Mouse (Mus musculus) heart, adult 2 months (tissue): ENCODE measurements around the gene Olfr498. TPM values are rescaled to one million over a fixed set of nuclear protein-coding genes. Genes with fewer than 3 reads are reported as not detected.

Source experiments
- DNase-seq, 2 experiments: peaks; one replicate each; pipeline ENCODE4 v3.0.0; 2021
- H3K27ac ChIP-seq: fragments of 200-600 bp; 2 replicates; pipeline ENCODE4 v1.8.1; 2022
- H3K27me3 ChIP-seq: fragments of 200-500 bp; 2 replicates; pipeline ENCODE4 v1.6.1; 2012; ENCODE audit warnings: mild to moderate bottlenecking, low read length, inconsistent platforms, mixed read lengths; ENCODE audit not compliant: control insufficient read depth, insufficient read depth
- H3K36me3 ChIP-seq: fragments of 200-500 bp; 2 replicates; pipeline ENCODE4 v1.6.1; 2012; ENCODE audit warnings: low read length, inconsistent platforms; ENCODE audit not compliant: control insufficient read depth, insufficient read depth
- H3K4me1 ChIP-seq: fragments of 200-500 bp; 2 replicates; pipeline ENCODE4 v1.6.1; 2011; ENCODE audit warnings: low read length; ENCODE audit not compliant: control insufficient read depth, insufficient read depth
- H3K4me3 ChIP-seq: fragments of 200-600 bp; 2 replicates; pipeline ENCODE4 v1.8.1; 2022
- H3K79me2 ChIP-seq: fragments of 200-500 bp; replicated peaks from 2 replicates; pipeline ENCODE4 v1.6.1; 2012; ENCODE audit warnings: mild to moderate bottlenecking, inconsistent platforms, low read length, moderate library complexity, mixed read lengths; ENCODE audit not compliant: control insufficient read depth, insufficient read depth
- H3K9ac ChIP-seq: fragments of 200-500 bp; 2 replicates; pipeline ENCODE4 v1.6.1; 2012; ENCODE audit warnings: low read depth, mild to moderate bottlenecking, control low read depth, inconsistent platforms, low read length, mixed read lengths
- CTCF ChIP-seq: fragments of 200-600 bp; IDR thresholded peaks from 2 replicates; pipeline ENCODE4 v1.8.1; 2022; ENCODE audit warnings: antibody characterized with exemption, mild to moderate bottlenecking, moderate library complexity
- EP300 ChIP-seq: fragments of 200-500 bp; IDR thresholded peaks from 2 replicates; pipeline ENCODE4 v1.6.1; 2011; ENCODE audit warnings: low read depth, low read length, control low read depth; ENCODE audit not compliant: insufficient read depth
- POLR2A ChIP-seq: fragments of 200-500 bp; IDR thresholded peaks from 2 replicates; pipeline ENCODE4 v1.6.1; 2011; ENCODE audit warnings: mild to moderate bottlenecking, low read depth, low read length, control low read depth; ENCODE audit not compliant: insufficient read depth
- WGBS: fragments of 180-500 bp; shearing (Covaris S2); methylation state at CpG from one replicate; pipeline ENCODE4 v1.1.7; 2018; 5-methylcytosine and 5-hydroxymethylcytosine counted together
- intact Hi-C: fragments of 180-260 bp; cut with DNase I; formaldehyde crosslinking; loops from one replicate; pipeline ENCODE4 v1.15.1; 2025
- long read RNA-seq: library from polyadenylated mRNA; stranded (forward); transcript quantifications from one replicate; pipeline ENCODE4 v2.0.0, GENCODE M21; 2021
- polyA plus RNA-seq: library from polyadenylated mRNA; depleted of rRNA; stranded (reverse); fragments of >200 nt; gene quantifications from 2 replicates; pipeline ENCODE4 v1.2.3, GENCODE M21; 2012; rRNA removed
- total RNA-seq, 2 experiments: library from RNA; stranded (reverse); gene quantifications; 2 replicates each; pipeline ENCODE4 v1.2.3; 2021

The Olfr498 gene
- total RNA-seq (not detected), polyA plus RNA-seq (not detected in 2 replicates)
- long read RNA-seq = 0 reads

- intact Hi-C loops = no loop called here
- TF ChIP-seq POLR2A (no peak), EP300 (no peak), CTCF (no peak)
- no peak within 1 kb of the TSS for H3K4me3 ChIP-seq
- H3K9ac ChIP-seq = no peak within 1 kb of the TSS
- DNase-seq = no peak
- no peaks in the 10 kb centered on the region for H3K36me3 ChIP-seq
- H3K4me1 ChIP-seq = no peaks in the 10 kb centered on the region
- H3K79me2 ChIP-seq = no peaks in the 10 kb centered on the region
- no peak within 1 kb of the TSS for H3K27ac ChIP-seq
- H3K27me3 ChIP-seq = no peaks in the 10 kb centered on the region
- 84% methylated on average over 1 of the region's 1 CpGs for WGBS
These were observed at the start of gene Olfr498 for GRCm38 (mm10) chr7:108465026-108465425. TSS of gene Olfr498 (plus strand) at chr7:108465326.

- WGBS = 59% methylated on average over 2 of the region's 2 CpGs
- Histone ChIP-seq H3K9ac (no peak within 1 kb of the TSS), H3K27ac (no peak within 1 kb of the TSS), H3K4me3 (no peak within 1 kb of the TSS), H3K36me3 (no peaks in the 10 kb centered on the region), H3K79me2 (no peaks in the 10 kb centered on the region), H3K27me3 (no peaks in the 10 kb centered on the region), H3K4me1 (no peaks in the 10 kb centered on the region)
- no peak for TF ChIP-seq CTCF
- no peak for TF ChIP-seq POLR2A
- TF ChIP-seq EP300 = no peak
- intact Hi-C loops = no loop called here
- DNase-seq = no peak
These were observed 45.0 kb upstream of the Olfr498 start, which contains the start of gene Olfr497 for GRCm38 (mm10) chr7:108420121-108420520. TSS of gene Olfr497 (plus strand) at chr7:108420421.

Other genes starting within 250 kb of the Olfr498 start
- gene Olfr488, start 207.0 kb upstream of the Olfr498 start, total RNA-seq = not detected
- gene Olfr488, start 207.0 kb upstream of the Olfr498 start, polyA plus RNA-seq = not detected in 2 replicates
- not detected for gene Olfr490, start 176.4 kb upstream of the Olfr498 start, total RNA-seq
- gene Olfr490, start 176.4 kb upstream of the Olfr498 start, polyA plus RNA-seq = not detected in 2 replicates
- gene Olfr491, start 151.9 kb upstream of the Olfr498 start, total RNA-seq = not detected
- gene Olfr491, start 151.9 kb upstream of the Olfr498 start, polyA plus RNA-seq = not detected in 2 replicates
- gene Olfr492, start 141.7 kb upstream of the Olfr498 start, total RNA-seq = not detected
- not detected in 2 replicates for gene Olfr492, start 141.7 kb upstream of the Olfr498 start, polyA plus RNA-seq
- gene Olfr493, start 118.3 kb upstream of the Olfr498 start, total RNA-seq = not detected
- gene Olfr493, start 118.3 kb upstream of the Olfr498 start, polyA plus RNA-seq = not detected in 2 replicates
- gene Olfr494, start 100.0 kb upstream of the Olfr498 start, total RNA-seq = not detected
- not detected in 2 replicates for gene Olfr494, start 100.0 kb upstream of the Olfr498 start, polyA plus RNA-seq
- not detected for gene Olfr495, start 72.2 kb upstream of the Olfr498 start, total RNA-seq
- gene Olfr495, start 72.2 kb upstream of the Olfr498 start, polyA plus RNA-seq = not detected in 2 replicates
- not detected for gene Olfr497, start 44.9 kb upstream of the Olfr498 start, total RNA-seq
- gene Olfr497, start 44.9 kb upstream of the Olfr498 start, polyA plus RNA-seq = not detected in 2 replicates
- gene Olfr502, start 59.7 kb downstream of the Olfr498 start, total RNA-seq = not detected
- gene Olfr502, start 59.7 kb downstream of the Olfr498 start, polyA plus RNA-seq = not detected in 2 replicates
- gene Olfr503, start 79.2 kb downstream of the Olfr498 start, total RNA-seq = not detected
- gene Olfr503, start 79.2 kb downstream of the Olfr498 start, polyA plus RNA-seq = not detected in 2 replicates
- gene Olfr504, start 100.5 kb downstream of the Olfr498 start, total RNA-seq = not detected
- not detected in 2 replicates for gene Olfr504, start 100.5 kb downstream of the Olfr498 start, polyA plus RNA-seq
- gene Olfr506, start 145.5 kb downstream of the Olfr498 start, total RNA-seq = not detected
- not detected in 2 replicates for gene Olfr506, start 145.5 kb downstream of the Olfr498 start, polyA plus RNA-seq
- not detected for gene Olfr507, start 156.5 kb downstream of the Olfr498 start, total RNA-seq
- not detected in 2 replicates for gene Olfr507, start 156.5 kb downstream of the Olfr498 start, polyA plus RNA-seq
- not detected for gene Olfr508, start 164.7 kb downstream of the Olfr498 start, total RNA-seq
- not detected in 2 replicates for gene Olfr508, start 164.7 kb downstream of the Olfr498 start, polyA plus RNA-seq
- gene Olfr509, start 186.6 kb downstream of the Olfr498 start, total RNA-seq = not detected
- not detected in 2 replicates for gene Olfr509, start 186.6 kb downstream of the Olfr498 start, polyA plus RNA-seq
- gene Olfr510, start 201.1 kb downstream of the Olfr498 start, total RNA-seq = not detected
- gene Olfr510, start 201.1 kb downstream of the Olfr498 start, polyA plus RNA-seq = not detected in 2 replicates
- not detected for gene Olfr512, start 248.0 kb downstream of the Olfr498 start, total RNA-seq
- gene Olfr512, start 248.0 kb downstream of the Olfr498 start, polyA plus RNA-seq = not detected in 2 replicates